Mouse (Mus musculus) testis, adult 2 months (tissue): Measurements from ENCODE around the gene Top2a.

ENCODE experiments used
- CTCF ChIP-seq: fragments of 200-500 bp; IDR thresholded peaks from 2 replicates; pipeline ENCODE4 v1.5.1; 2012; ENCODE audit warnings: low read depth, mild to moderate bottlenecking, inconsistent platforms, low read length, moderate library complexity; ENCODE audit not compliant: control insufficient read depth, insufficient read depth, insufficient replicate concordance
- POLR2A ChIP-seq: fragments of 200-500 bp; IDR thresholded peaks from 2 replicates; pipeline ENCODE4 v1.6.1; 2012; ENCODE audit warnings: low read depth, mild to moderate bottlenecking, inconsistent platforms, low read length, moderate library complexity; ENCODE audit not compliant: control insufficient read depth

- no peak for TF ChIP-seq CTCF
- no peak for TF ChIP-seq POLR2A
Observed at GRCm38 (mm10) chr11:99073781-99074180, 49.8 kb upstream of the Top2a start.
